Mouse (Mus musculus) thymus, adult 2 months (tissue): ENCODE results near the gene Nkiras1.

ENCODE experiments used
- CTCF ChIP-seq: fragments of 200-500 bp; IDR thresholded peaks from 2 replicates; pipeline ENCODE4 v1.5.1; 2012; ENCODE audit warnings: mild to moderate bottlenecking, control low read depth, low read length, moderate library complexity, borderline replicate concordance; ENCODE audit not compliant: control insufficient read depth, poor library complexity, insufficient read depth; ENCODE audit errors: extremely low read depth
- POLR2A ChIP-seq: fragments of 200-500 bp; IDR thresholded peaks from 2 replicates; pipeline ENCODE4 v1.6.1; 2012; ENCODE audit warnings: mild to moderate bottlenecking, low read length, control low read depth, moderate library complexity; ENCODE audit not compliant: control insufficient read depth, poor library complexity, insufficient read depth; ENCODE audit errors: extremely low read depth

- TF ChIP-seq POLR2A (no peak), CTCF (no peak)
Observed at GRCm38 (mm10) chr14:18326968-18327672, 56.2 kb downstream of the Nkiras1 start.
